Mouse (Mus musculus) liver (tissue): ENCODE results near the gene Psmd11.

Source experiments
- DNase-seq: peaks from one replicate; pipeline ENCODE4 v3.0.0-alpha.2; 2020; ENCODE audit warnings: mixed read lengths

Gene Psmd11

GRCm38 (mm10) chr11:80508361-80509175 lies 80.2 kb downstream of the Psmd11 start:
- no peak for DNase-seq

GRCm38 (mm10) chr11:80509176-80509506 lies 80.7 kb downstream of the Psmd11 start:
- no peak for DNase-seq

GRCm38 (mm10) chr11:80510124-80510523 lies 81.7 kb downstream of the Psmd11 start:
- no peak for DNase-seq

GRCm38 (mm10) chr11:80512313-80513056 lies 84.1 kb downstream of the Psmd11 start:
- no peak for DNase-seq

GRCm38 (mm10) chr11:80513796-80514195 lies 85.4 kb downstream of the Psmd11 start:
- DNase-seq = no peak

DNA sequence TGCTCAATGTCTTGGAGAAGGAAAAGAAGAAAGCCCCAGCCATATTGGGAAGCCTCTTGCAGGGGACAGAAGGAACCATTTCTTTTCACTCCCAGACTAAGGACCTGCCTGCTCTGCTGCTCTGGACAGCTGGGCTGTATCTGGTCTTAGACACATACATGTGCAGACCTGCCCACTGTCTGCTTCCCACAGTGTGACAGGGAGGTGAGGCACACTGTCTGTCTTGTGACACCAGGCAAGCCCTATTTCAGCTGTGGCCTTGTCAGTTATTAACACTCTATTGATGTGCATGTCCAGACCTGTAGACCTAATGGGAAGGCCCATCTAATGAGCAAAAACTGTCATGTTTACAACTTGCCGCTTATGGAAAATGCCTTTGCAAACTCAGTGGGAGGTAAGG lies 86.9 kb downstream of the Psmd11 start:
- DNase-seq = no peak

- DNase-seq = no peak
Observed at GRCm38 (mm10) chr11:80515895-80516294, 87.5 kb downstream of the Psmd11 start.

GRCm38 (mm10) chr11:80518421-80519367 lies 90.3 kb downstream of the Psmd11 start:
- DNase-seq = no peak

DNA sequence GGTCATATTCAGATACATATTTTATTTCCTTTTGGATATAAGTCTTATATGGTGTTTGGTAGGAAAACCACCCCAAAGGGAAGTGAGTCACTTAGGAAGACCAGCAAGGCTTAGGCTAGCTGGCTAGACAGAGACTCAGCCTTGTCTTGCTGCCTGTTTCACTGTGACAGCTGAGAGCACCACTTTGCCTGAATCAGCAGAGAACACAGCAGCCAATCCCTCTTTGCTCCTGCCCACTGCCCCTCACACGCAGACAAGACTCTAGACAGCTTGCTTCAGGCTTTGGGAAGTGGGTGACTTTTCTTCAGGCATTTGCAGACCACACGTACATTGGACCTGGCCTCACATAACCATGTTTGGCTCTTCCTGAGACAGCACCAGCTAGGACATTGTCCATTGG lies 92.7 kb downstream of the Psmd11 start:
- no peak for DNase-seq
